Mouse (Mus musculus): ENCODE measurements at regions not wholly inside any gene's neighbourhood (a gene's known extent, or its start where the extent isn't known, plus 50 kb on each side); places are given as distances from the start of the nearest gene placed in this dataset.

DNA sequence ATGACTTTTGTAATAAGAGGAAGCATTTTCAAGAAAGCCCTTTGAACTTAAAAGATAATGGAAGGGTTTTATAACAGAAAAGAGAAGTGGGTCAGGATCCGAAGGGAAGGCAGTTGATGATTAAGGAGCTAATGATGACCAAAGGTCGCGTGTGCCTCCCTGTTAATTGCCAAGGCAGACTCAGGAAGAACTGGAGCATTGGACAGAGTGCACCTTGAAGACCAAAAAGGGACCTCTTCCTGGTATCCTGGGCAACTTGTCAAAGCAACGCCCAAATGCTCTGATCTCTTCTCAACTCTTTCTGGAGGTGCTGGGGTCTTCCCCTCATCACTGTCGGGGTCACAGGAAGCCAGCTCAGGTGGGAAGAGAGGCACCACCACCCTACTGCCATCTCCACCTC lies 49.9 kb upstream of the Barhl2 start:
- no peak for TF ChIP-seq ZC3H11A (IDR thresholded peaks at IDR 0.05; ENCODE audit: borderline replicate concordance, low read depth, low read length)
- TF ChIP-seq MAFK (IDR thresholded peaks at IDR 0.05; ENCODE audit: insufficient read depth, low read depth, low read length) = no peak
- no peak for TF ChIP-seq HCFC1 (IDR thresholded peaks at IDR 0.05; ENCODE audit: borderline replicate concordance, insufficient read depth, low read length)
- TF ChIP-seq CHD2 (IDR thresholded peaks at IDR 0.05; ENCODE audit: low read depth, low read length) = no peak

Measured in ES-E14 (cell line).